Mouse (Mus musculus): ENCODE data around the gene C8a.

The C8a gene

DNA sequence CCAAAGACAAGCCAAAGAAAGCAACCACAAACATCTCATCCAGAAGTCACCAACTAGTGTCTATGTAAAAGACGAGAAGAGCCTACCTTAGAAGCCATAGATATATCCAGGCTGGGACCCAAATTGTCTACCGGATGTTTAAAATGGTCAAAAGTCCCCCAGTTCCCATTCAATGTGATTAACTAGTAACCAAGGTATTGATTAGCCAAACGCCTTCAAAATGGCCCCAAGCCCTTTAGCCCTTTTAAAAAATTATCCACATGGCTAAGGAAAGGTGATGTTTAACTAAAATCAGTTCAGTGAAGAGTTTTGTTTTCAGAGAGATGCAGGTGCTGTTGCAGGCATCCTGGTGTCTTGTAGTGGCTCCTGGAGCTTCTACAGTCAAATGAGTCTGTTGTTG lies at the start of gene C8a:
Gene C8a, minus strand, starts transcription at position 76 of the 400 bp plus-strand sequence.
- DNase-seq (ENCODE audit: low read depth, low spot score) = no peak

GRCm38 (mm10) chr4:104925383-104925782 lies 49.2 kb upstream of the C8a start:
- no peak for DNase-seq (ENCODE audit: low read depth, low spot score)

DNA sequence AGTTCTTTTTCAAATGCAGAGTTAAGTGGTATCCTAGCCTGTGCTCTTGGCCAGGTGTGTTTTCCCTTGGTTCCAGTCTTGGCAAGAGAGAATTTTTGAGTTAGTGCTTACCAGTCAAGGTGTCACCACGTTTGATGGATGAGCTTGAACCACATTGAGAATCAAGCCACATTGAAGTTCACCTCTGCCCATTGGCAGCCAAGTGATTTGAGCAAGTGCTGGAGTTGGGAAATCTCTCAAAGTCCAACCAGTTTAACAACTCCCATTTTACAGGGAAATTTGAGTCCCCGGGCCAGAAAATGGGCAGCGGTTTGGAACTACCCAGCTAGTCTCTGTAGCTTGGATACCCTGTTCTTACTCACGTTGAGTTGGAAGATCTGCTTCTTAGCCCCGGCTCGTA lies 41.8 kb upstream of the C8a start:
- no peak for DNase-seq (ENCODE audit: low read depth, low spot score)

DNA sequence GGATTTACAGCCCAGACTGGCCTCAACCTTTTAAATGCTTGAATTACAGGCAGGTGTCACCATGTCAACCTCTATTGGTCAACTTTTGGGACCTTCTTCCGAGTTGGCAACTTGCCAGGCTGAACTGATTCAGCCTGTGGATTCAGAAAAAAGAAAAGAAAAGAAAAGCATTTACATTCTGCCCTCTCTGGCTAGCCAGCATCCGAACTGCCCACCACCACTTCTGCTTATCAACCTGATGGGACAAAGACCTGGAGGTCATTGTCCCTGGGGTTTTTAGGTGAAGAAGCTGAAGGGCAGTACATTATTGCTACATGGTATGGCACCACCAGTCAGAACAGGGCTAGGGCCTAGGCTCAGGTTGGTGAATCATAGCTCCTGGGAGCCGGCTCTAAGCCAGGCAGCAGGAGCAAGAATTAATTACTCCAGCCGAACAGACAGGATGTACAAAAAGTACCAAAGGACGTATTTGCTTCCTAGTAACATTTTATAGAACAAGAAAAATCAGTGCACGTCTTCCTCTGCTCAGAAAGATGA lies 38.6 kb upstream of the C8a start:
- no peak for DNase-seq (ENCODE audit: low read depth, low spot score)

DNA sequence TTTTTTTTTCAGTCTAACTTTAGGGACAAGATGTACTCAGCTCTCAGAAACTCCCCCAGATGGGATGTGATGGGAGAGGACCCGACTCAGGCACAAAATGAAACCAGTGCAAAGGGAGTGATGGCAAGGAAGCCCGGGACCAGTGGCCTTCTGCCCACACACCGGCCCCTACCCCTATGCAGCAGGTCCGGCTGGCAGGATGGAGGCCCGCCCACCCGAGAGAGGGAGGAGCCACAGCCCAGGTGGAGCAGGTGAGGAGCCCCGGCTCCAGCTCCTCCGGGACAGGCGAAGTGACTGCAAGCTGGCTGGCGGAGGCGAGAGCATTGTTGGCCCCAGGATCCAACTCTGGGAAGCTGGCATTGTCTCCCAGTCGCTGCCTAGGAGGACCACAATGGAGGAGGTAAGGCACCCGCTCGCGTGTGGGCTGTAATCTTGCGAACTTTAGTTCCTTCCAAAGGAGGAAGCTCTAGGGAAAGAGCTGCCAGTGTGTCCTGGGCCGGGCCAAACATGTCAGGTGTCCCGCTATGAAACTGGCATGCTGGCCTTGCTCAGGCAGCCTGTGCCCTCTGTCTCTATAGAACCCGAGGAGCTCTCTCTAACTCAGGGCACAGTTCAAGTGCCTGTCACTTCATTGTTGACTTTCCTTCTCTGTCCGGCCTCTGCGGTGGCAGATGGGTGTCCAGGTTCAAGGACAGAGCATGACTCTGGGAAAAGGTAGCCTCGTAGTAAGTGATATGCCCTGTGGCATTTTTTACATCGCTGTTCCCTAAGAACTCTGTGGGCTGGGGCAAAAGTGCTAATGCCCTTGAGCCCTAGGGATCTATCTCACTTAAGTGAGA lies 37.3 kb upstream of the C8a start, which contains the start of gene Fyb2:
Gene Fyb2, plus strand, starts transcription at position 166 of the 839 bp plus-strand sequence.
- DNase-seq (ENCODE audit: low read depth, low spot score) = no peak

- peak; percentile 59 for DNase-seq (ENCODE audit: low read depth, low spot score)
These were observed 35.5 kb upstream of the C8a start for GRCm38 (mm10) chr4:104911685-104912084.

DNA sequence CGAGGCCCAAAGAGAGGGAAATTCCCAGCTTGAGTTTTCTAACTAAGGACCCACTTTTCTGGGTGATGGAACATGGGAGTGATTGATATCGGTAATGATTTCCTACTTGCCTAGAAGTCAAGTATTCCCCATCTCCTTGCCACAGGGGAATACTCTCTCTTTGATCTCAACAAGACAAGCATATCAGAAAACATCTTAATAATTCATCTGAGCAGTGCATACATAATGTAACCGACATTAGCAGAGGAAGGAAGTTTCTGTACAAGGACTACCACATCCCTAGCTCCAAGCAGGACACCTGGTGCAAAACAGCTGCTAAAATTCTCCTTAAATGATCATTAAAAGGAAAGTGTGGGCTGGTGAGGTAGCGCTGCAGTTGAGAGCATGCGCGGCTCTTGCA lies 28.9 kb upstream of the C8a start:
- DNase-seq (ENCODE audit: low read depth, low spot score) = no peak

- DNase-seq (ENCODE audit: low read depth, low spot score) = no peak
These were observed 26.6 kb upstream of the C8a start for GRCm38 (mm10) chr4:104902836-104903235.

DNA sequence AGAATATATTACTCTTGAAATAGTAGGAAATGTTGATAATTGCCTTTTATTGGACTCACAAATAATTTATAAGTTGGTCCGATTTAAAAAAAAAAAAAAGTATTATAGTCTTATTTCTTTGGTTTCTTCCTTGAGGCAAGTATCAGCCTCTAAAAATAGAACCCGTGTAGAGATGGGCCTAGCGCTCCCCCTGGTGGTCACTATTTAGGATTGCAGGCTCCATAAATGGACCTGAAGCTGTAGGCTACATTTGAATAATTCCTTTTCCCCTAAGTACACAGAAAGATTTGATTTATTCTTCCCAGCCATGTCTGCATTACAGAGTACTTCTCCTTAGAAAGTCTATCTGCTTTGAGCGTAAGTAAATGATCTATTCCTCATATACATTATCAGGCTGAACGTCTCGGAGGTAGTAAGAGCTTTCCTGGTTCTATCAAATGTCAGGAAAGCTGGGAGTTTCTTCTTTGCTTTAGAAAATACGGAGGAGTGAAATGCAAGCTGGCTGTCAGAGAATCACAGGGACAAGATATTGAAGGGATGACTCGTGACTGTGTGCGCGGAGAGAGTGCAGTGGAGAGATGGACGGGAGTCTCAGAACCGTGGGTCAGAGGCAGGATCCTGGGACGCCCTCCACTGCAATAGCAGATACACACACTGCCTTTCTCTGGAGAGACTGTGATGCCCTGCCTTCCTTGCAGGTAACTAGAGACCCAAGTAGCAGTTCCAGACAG lies 18.0 kb upstream of the C8a start:
- peak; percentile 36 for DNase-seq (ENCODE audit: low read depth, low spot score)

- no peak for DNase-seq (ENCODE audit: low read depth, low spot score)
These were observed 17.4 kb upstream of the C8a start for GRCm38 (mm10) chr4:104893588-104893987.

- no peak for DNase-seq (ENCODE audit: low read depth, low spot score)
These were observed 15.5 kb upstream of the C8a start for GRCm38 (mm10) chr4:104891708-104892107.

DNA sequence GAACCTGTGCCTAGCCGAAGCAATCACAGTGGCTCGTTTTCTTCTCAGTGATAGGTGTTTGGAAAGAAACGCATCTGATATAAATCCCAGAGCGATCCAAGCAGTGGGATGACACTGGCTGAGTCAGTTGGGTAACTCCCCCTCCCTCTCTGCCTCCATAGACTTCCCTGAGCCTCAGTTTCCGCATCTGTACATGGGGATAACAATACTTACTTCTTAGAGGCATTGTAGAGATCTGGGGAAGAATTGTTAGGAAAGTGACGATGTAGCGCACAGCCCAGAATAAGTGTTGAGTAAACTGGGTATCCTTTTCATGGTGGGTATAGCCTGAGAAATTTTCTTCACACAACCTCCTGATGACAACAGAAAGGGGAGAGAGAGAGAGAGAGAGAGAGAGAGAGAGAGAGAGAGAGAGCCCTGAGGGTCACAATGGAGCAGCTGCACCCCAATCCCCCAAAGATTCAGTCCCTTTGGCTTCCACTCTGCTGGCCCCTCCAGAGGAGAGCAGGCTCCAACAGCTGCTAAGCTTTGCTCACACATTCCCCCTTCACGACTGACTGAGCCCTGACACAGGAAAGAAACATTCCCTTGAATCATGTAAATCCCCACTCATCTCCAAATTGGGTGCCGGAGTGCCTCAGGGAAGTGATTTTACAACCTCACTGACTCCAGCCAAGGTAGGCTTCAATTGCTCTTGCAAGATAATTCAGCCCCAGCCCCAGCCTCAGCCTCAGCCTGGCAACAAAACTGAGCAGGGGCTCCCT lies 12.5 kb upstream of the C8a start:
- no peak for DNase-seq (ENCODE audit: low read depth, low spot score)

DNA sequence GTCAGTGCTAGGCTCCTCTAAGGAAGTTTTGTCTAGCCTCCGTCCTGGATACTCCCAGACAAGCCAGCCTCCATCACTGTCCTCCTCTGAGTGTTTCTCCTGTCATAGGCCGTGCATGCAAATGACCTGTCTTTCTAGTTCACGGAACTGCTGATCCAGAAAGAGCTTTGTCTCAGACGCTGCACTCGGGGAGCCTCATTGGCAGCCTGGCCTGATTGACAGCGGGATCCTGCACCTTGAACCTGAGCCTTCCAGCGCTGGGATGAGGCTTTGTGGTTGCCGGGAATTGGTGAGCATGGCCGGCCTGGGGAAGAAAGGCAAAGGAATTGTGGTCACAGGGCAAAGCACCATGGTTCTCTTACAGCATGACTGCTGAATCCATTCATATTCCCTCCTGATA lies 11.3 kb upstream of the C8a start:
- DNase-seq (ENCODE audit: low read depth, low spot score) = no peak

GRCm38 (mm10) chr4:104875832-104876231 lies 366 bp downstream of the C8a start:
- no peak for DNase-seq (ENCODE audit: low read depth, low spot score)

DNA sequence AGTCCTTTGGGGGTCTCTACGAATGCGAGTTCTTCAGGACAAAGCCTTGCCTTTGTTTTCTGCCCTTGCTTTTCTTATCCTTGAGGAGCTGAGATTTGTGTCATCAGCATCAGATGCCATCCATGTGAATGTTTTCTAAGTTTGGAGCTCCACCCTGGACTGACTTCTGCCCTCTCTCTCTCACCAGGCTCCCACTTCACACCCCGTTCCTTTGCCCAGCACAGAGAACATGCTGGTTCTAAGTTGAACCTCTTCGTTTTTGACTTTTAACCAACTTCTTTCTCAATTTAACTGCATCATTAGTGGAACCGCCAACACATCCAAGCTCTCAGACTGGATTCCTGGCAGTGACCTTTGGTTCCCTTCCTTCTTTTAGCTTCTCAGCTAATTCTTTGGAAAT lies 6.0 kb downstream of the C8a start:
- DNase-seq (ENCODE audit: low read depth, low spot score) = no peak

DNA sequence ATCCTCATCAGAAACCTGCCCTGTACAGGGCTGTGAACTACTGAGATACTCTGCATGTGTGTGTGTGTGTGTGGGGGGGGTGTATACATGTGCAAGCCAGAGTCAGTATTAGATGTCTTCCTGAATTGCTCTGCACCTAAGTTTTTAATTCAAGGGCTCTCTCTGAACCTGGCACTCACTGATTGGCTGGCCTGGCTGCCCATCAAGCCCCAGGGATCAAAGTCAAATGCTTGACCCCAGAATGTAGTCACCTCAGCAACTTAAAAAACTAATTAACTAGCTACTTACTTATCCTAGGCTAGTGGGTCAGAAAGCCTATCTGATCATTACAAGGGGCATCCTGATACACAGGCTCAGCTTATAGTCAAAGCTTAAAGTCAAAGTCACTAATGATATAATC lies 6.6 kb downstream of the C8a start:
- no peak for DNase-seq (ENCODE audit: low read depth, low spot score)

GRCm38 (mm10) chr4:104864397-104864796 lies 11.8 kb downstream of the C8a start:
- DNase-seq (ENCODE audit: low read depth, low spot score) = no peak

- DNase-seq (ENCODE audit: low read depth, low spot score) = no peak
These were observed 15.0 kb downstream of the C8a start for GRCm38 (mm10) chr4:104861241-104861640.

DNA sequence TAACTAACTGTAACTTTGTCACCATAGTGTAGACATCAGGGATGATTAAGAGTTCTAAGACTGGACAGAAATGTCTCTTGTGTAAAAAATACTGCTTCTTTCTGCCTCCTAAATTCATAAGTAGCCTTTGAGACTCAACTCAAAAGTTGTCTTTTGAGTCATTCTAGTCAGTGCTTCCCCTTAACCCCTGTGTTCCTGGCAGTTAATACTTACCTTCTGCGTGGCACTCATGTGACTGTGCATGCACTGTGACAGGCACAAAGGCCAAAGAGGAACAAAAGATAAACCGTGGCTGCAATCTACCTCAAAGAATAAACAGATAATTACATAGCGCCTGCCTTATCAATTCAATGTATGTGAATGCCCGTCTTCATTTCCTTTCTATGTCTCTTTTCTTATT lies 18.4 kb downstream of the C8a start:
- no peak for DNase-seq (ENCODE audit: low read depth, low spot score)

DNA sequence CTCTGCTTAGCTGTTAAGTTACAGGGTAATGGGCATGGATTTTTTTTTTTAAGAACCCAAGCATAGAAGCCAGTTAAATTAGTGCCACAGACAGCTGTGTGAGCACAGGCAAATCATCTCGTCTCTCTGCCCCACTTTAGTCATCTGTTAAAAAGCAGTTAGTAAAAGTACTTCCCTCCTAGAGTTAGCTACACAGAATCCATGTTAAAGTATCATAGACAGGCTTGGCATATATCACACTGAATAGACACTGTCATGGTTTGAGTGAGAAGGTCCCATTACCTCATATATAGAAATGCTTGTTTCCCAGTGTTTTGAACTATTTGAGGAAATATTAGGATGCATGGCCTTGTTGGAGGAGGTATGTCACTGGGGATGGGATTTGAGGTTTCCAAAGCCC lies 19.2 kb downstream of the C8a start, which contains the start of gene Gm17662:
Gene Gm17662, plus strand, starts transcription at position 301 of the 400 bp plus-strand sequence.
- DNase-seq (ENCODE audit: low read depth, low spot score) = no peak

DNA sequence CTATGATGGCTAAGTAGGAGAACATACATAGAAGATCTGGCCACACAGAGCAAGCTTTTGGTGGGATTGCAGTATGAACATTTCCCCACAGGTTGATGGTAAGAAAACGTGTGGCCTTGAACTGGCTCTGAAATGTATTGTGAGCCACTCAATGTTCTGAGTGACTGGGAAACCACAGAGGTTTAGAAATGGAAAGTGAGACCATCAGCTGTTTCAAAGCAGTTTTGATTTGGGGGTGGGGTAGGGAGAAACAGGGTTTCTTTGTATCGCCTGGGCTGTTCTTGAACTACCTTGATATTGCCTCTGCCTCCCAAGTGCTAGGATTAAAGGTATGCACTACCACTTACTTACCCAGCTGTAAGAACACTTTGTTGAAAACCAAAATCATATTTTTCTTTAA lies 21.0 kb downstream of the C8a start:
- no peak for DNase-seq (ENCODE audit: low read depth, low spot score)

DNA sequence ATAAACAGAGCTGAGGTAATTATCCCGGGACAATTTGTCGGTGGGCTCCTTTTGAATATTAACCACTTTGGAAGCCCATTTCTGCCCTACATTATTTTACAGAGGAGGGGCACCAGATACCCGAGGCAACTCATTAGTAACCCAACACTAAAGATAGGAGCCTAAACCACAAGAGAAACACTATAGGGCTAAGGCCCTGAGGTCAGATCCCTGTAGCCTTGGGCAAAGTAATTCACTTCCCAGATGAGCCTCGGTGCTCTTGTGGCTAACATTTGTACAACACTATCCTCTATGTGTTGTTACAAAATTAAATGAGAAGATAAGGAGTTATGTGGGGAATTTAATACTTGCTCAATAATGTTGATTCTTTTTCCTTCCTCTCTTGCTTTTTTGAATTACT lies 32.7 kb downstream of the C8a start:
- DNase-seq (ENCODE audit: low read depth, low spot score) = no peak

Measured in embryo, embryonic 11.5 days (tissue).